Mouse (Mus musculus) forebrain, embryonic 14.5 days (tissue): ENCODE results near the gene 1700030K09Rik. TPM values are rescaled to one million over a fixed set of nuclear protein-coding genes. Genes with fewer than 3 reads are reported as not detected.

Experiments
- ATAC-seq: fragments of 200-750 bp; cut with Nextera tagmentation; 2 replicates; pipeline ENCODE4 v1.8.0; 2017; ENCODE audit warnings: mild to moderate bottlenecking, moderate library complexity
- DNase-seq: peaks from one replicate; pipeline ENCODE4 v3.0.0-alpha.2; 2015; ENCODE audit warnings: low spot score
- H3K27ac ChIP-seq: fragments of 300-500 bp; sonication (generic); 2 replicates; pipeline ENCODE4 v1.5.1; 2014; ENCODE audit warnings: low read depth, mild to moderate bottlenecking, control low read depth, low read length, moderate library complexity
- H3K27me3 ChIP-seq: fragments of 300-500 bp; sonication (generic); replicated peaks from 2 replicates; pipeline ENCODE4 v1.6.1; 2014; ENCODE audit warnings: low read length, control low read depth, mixed read lengths; ENCODE audit not compliant: control insufficient read depth, insufficient read depth
- H3K36me3 ChIP-seq: fragments of 300-500 bp; sonication (generic); 2 replicates; pipeline ENCODE4 v1.6.1; 2014; ENCODE audit warnings: low read length, control low read depth; ENCODE audit not compliant: control insufficient read depth, insufficient read depth
- H3K4me1 ChIP-seq: fragments of 300-500 bp; sonication (generic); 2 replicates; pipeline ENCODE4 v1.6.1; 2014; ENCODE audit warnings: antibody characterized with exemption, low read length, control low read depth; ENCODE audit not compliant: control insufficient read depth, insufficient read depth
- H3K4me2 ChIP-seq: fragments of 300-500 bp; sonication (generic); 2 replicates; pipeline ENCODE4 v1.6.1; 2014; ENCODE audit warnings: mild to moderate bottlenecking, control low read depth, low read length
- H3K4me3 ChIP-seq: fragments of 300-500 bp; sonication (generic); 2 replicates; pipeline ENCODE4 v1.5.1; 2014; ENCODE audit warnings: low read depth, low read length, control low read depth
- H3K9ac ChIP-seq: fragments of 300-500 bp; sonication (generic); 2 replicates; pipeline ENCODE4 v1.6.1; 2014; ENCODE audit warnings: mild to moderate bottlenecking, low read length, control low read depth, moderate library complexity
- H3K9me3 ChIP-seq: fragments of 300-500 bp; sonication (generic); replicated peaks from 2 replicates; pipeline ENCODE4 v1.6.1; 2016; ENCODE audit warnings: low read length, control low read depth, mixed read lengths; ENCODE audit not compliant: control insufficient read depth
- WGBS: fragments of 180-500 bp; shearing (Covaris S2); extraction: QIAGEN DNeasy Blood & Tissue Kit; methylation state at CpG from one replicate; pipeline ENCODE4 v1.1.7; 2014; 5-methylcytosine and 5-hydroxymethylcytosine counted together
- polyA plus RNA-seq: library from polyadenylated mRNA; unstranded; fragments of >200 nt; fragmentation: Nextera tagmentation; extraction: Ambion mirVana; gene quantifications from 2 replicates; pipeline ENCODE4 v1.2.1, GENCODE M21; 2014

Gene 1700030K09Rik
- polyA plus RNA-seq, 1 experiment from 2014 or later, result 14.8 TPM

DNA sequence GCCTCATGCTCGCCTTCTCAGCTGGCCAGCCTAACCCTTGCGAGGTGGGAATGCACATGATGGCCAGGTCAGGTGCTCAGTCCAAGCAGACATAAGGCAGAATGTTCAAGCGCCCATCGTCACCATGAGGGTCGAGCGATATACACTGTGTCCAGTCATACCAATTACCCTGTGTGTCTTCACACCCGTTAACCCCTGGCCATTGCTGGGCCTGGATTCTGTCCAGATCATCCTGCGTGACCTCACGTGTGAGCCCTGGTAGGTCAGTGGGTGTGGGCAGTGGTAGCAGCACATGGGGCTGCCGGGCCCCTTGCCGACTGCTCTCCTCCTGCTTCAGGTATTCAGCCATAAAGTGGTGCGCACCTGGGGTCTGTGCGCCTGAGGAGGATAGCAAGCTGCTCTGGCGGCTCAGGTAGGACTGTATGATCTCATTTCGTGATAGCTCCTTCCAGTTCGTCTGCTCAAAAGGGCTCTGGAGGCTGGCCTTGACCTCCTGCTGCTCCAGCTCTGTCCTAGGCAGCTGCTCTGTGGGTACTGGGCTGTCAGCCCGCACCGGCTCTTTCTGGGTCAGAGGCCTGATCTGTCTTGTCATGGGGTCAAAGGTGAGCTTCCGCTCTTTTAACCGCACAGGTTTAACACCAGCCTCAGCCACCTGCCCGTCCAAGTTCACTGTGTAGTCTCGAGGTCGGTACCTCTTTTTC is 51.9 kb downstream of the 1700030K09Rik start:
- no peaks in the 10 kb centered on the region for H3K9me3 ChIP-seq
- DNase-seq (no peak), ATAC-seq (no peak)
- peaks cover 19% of the 10 kb centered on the region for H3K4me1 ChIP-seq
- H3K9ac ChIP-seq, result no peak overlapping the region
- H3K36me3 ChIP-seq, result peaks cover 25% of the 10 kb centered on the region
- H3K4me3 ChIP-seq, result no peak overlapping the region
- no peak overlapping the region for H3K4me2 ChIP-seq
- no peaks in the 10 kb centered on the region for H3K27me3 ChIP-seq
- no peak overlapping the region for H3K27ac ChIP-seq
- WGBS, result 88% methylated on average over 23 of the region's 23 CpGs

DNA sequence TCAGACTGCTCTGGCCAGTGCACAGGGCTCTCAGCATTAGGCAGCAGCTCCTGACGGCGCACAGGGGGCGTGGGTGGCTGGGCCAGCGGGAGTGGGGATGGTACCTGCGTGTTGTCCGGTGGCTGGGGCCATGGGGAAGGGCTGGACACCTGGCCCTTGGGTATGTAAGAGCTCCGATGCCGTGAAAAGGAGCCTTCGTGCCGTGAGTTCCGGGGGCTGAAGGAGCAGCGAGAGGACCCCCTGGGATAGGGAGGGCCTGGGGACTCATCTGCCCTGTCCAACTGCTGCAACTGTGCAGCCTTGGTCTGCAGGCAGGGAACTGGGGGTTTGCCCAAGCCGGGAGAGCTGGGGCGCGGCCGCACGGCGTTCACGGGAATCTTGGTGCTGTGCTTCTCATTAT is 52.5 kb downstream of the 1700030K09Rik start:
- H3K4me1 ChIP-seq, result peaks cover 15% of the 10 kb centered on the region
- no peak overlapping the region for H3K27ac ChIP-seq
- H3K4me3 ChIP-seq, result no peak overlapping the region
- no peak for DNase-seq
- ATAC-seq, result no peak
- H3K9ac ChIP-seq, result no peak overlapping the region
- no peak overlapping the region for H3K4me2 ChIP-seq
- WGBS, result 88% methylated on average over 19 of the region's 19 CpGs
- no peaks in the 10 kb centered on the region for H3K9me3 ChIP-seq
- no peaks in the 10 kb centered on the region for H3K27me3 ChIP-seq
- peaks cover 25% of the 10 kb centered on the region for H3K36me3 ChIP-seq

DNA sequence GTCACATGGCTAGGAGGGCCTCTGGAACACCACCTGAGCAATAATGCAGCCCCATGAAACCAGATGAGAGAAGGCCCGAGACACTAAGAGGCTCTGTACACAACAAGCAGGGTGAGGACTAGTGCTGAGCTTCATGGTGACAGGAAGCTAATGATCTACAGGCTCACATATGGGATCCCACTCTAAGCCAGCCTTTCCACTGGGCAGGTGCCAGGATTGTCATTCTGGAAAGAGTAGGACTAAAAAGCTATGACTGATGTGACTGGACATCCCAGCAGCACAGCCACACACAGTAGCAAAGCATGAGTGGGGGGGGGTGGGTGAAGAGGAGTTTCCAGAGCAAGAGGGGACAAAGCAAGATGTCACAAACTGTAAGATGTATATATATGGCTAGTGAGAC is 54.2 kb downstream of the 1700030K09Rik start:
- DNase-seq (no peak), ATAC-seq (no peak)
- Histone ChIP-seq H3K4me2 (no peak overlapping the region), H3K9ac (no peak overlapping the region), H3K36me3 (peaks cover 25% of the 10 kb centered on the region), H3K4me3 (no peak overlapping the region), H3K27me3 (no peaks in the 10 kb centered on the region), H3K9me3 (no peaks in the 10 kb centered on the region), H3K4me1 (peaks cover 10% of the 10 kb centered on the region), H3K27ac (no peak overlapping the region)
- 89% methylated on average over 1 of the region's 1 CpGs for WGBS

- Histone ChIP-seq H3K27ac (no peak overlapping the region), H3K4me2 (no peak overlapping the region), H3K4me3 (no peak overlapping the region), H3K9ac (no peak overlapping the region), H3K27me3 (no peaks in the 10 kb centered on the region), H3K4me1 (peaks cover 7% of the 10 kb centered on the region), H3K36me3 (peaks cover 25% of the 10 kb centered on the region), H3K9me3 (no peaks in the 10 kb centered on the region)
- 92% methylated on average over 4 of the region's 4 CpGs for WGBS
- ATAC-seq (no peak), DNase-seq (no peak)
These were observed 54.8 kb downstream of the 1700030K09Rik start for GRCm38 (mm10) chr8:72498527-72498926.

- Histone ChIP-seq H3K9ac (no peak overlapping the region), H3K9me3 (no peaks in the 10 kb centered on the region), H3K4me1 (no peaks in the 10 kb centered on the region), H3K4me3 (no peak overlapping the region), H3K36me3 (peaks cover 22% of the 10 kb centered on the region), H3K27ac (no peak overlapping the region), H3K4me2 (no peak overlapping the region), H3K27me3 (no peaks in the 10 kb centered on the region)
- 94% methylated on average over 2 of the region's 2 CpGs for WGBS
- no peak for DNase-seq
- ATAC-seq, result no peak
These were observed 56.0 kb downstream of the 1700030K09Rik start for GRCm38 (mm10) chr8:72499521-72500284.

GRCm38 (mm10) chr8:72500521-72500931 is 56.8 kb downstream of the 1700030K09Rik start:
- Histone ChIP-seq H3K9ac (no peak overlapping the region), H3K27ac (no peak overlapping the region), H3K4me1 (no peaks in the 10 kb centered on the region), H3K4me2 (no peak overlapping the region), H3K9me3 (no peaks in the 10 kb centered on the region), H3K4me3 (no peak overlapping the region), H3K27me3 (no peaks in the 10 kb centered on the region), H3K36me3 (peaks cover 14% of the 10 kb centered on the region)
- DNase-seq, result no peak
- no peak for ATAC-seq
- WGBS, result 96% methylated on average over 1 of the region's 1 CpGs

DNA sequence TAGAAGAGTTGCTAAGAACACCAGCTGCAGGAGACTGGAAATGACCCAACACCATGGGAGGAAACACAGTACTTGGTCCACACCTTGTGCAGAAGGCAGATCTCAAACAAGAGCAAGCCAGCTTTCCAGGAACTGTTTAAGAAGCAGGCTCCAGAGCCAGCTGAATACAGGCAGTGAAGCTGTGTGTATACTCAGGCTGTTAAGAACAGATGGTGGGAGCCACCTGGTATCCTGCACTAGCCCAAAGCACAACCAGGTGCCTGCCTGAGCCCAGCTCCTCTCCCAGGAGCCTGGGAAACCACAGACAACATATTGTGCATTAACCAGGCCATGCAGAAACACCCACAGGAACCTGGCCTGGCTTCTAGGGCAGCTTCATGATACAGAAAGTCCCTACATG is 60.5 kb downstream of the 1700030K09Rik start:
- ATAC-seq (peak; percentile 74), DNase-seq (peak; percentile 63)
- Histone ChIP-seq H3K4me3 (no peak overlapping the region), H3K4me2 (no peak overlapping the region), H3K27me3 (no peaks in the 10 kb centered on the region), H3K27ac (no peak overlapping the region), H3K4me1 (no peaks in the 10 kb centered on the region), H3K9ac (no peak overlapping the region), H3K36me3 (0 out of 2 replicates have a peak, but pooled peaks cover 3% of the 10 kb centered on the region), H3K9me3 (no peaks in the 10 kb centered on the region)

DNA sequence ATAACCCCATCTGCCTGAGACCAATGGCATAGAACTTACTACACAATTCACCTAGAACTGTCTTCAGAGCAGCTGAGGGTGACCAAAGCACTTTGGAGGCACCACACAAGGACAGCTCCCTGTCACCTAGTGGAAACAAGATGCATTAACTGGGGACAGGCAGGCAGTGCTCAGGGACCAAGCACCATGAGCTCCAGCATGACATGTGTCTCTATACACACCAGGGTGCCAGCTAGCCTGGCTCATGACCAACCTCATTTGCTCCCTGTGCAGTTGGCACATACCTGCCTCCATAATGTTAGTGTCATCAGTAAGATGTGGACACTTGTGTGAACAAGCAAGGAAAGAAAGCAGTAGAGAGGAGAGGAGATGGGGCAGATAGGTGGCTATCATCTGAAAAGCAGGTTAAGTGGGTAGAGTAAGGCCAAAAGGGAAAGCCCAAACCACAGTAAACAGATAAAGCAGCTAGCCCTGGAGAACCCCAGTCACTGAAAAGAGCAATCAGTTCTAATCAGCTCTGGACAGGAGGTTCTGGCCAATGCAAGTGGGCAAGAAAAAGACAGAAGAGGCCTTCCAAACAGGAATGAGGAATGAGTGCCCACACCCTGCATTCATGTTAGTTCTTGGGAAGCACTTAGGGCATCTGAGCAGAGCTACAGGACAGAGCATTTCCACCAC is 61.1 kb downstream of the 1700030K09Rik start:
- DNase-seq (no peak), ATAC-seq (peak; percentile 21; the same call in 1 of the 2 replicates)
- no peaks in the 10 kb centered on the region for H3K27me3 ChIP-seq
- no peaks in the 10 kb centered on the region for H3K9me3 ChIP-seq
- no peak overlapping the region for H3K27ac ChIP-seq
- no peak overlapping the region for H3K9ac ChIP-seq
- no peak overlapping the region for H3K4me3 ChIP-seq
- 0 out of 2 replicates have a peak, but pooled peaks cover 3% of the 10 kb centered on the region for H3K36me3 ChIP-seq
- no peak overlapping the region for H3K4me2 ChIP-seq
- no peaks in the 10 kb centered on the region for H3K4me1 ChIP-seq
